Mouse (Mus musculus) E14TG2a.4 (cell line): Measurements from ENCODE around the gene Urm1.

ENCODE experiments used
- H3K27me3 ChIP-seq: 2 replicates; pipeline ENCODE4 v1.6.1; 2014; ENCODE audit warnings: low read length, control low read depth; ENCODE audit not compliant: insufficient read depth
- H3K36me3 ChIP-seq: 2 replicates; pipeline ENCODE4 v1.6.1; 2014; ENCODE audit warnings: low read length, control low read depth; ENCODE audit not compliant: insufficient read depth
- H3K4me1 ChIP-seq: replicated peaks from 2 replicates; pipeline ENCODE4 v1.6.1; 2014; ENCODE audit warnings: low read depth, low read length, control low read depth
- H3K4me3 ChIP-seq: replicated peaks from 2 replicates; pipeline ENCODE4 v1.5.1; 2014; ENCODE audit warnings: mild to moderate bottlenecking, low read length
- H3K9me3 ChIP-seq: 2 replicates; pipeline ENCODE4 v1.6.1; 2014; ENCODE audit warnings: low read length, control low read depth
- CTCF ChIP-seq: conservative IDR thresholded peaks from 2 replicates; pipeline ENCODE4 v1.5.1; 2014; ENCODE audit warnings: low read length
- NANOG ChIP-seq: IDR thresholded peaks from 2 replicates; pipeline ENCODE4 v1.6.1; 2014; ENCODE audit warnings: borderline replicate concordance, low read length, mixed read lengths
- POU5F1 ChIP-seq: IDR thresholded peaks from 2 replicates; pipeline ENCODE4 v1.6.1; 2014; ENCODE audit warnings: low read length, borderline replicate concordance

Urm1 gene

GRCm38 (mm10) chr2:29889991-29890833 is 70.3 kb downstream of the Urm1 start:
- Histone ChIP-seq H3K4me3 (peak overlapping the region; percentile 100), H3K4me1 (peaks cover 40% of the 10 kb centered on the region), H3K9me3 (no peaks in the 10 kb centered on the region), H3K36me3 (peaks cover 43% of the 10 kb centered on the region), H3K27me3 (0 out of 2 replicates have a peak, but pooled peaks cover 11% of the 10 kb centered on the region)
- TF ChIP-seq CTCF (no peak), NANOG (no peak), POU5F1 (no peak)

DNA sequence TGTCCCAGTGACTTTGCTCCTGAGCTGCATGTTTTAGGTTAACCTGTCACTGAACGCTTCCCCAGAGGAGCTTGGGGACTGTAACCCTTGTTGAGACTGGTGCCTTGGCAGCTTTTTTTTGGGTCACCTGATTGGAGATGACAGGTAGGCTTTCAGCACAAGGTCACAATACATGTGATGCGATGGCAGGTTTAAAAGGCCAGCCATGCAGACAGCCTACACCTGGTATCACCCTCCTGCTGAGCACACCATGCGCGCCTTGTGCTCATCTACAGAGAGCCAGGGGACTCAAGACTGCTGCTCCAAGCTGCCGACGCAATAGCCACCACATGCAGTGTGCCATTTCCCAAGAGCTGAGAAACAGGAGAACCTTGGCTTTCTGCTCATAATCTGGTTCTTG is 71.9 kb downstream of the Urm1 start:
- H3K9me3 ChIP-seq: no peaks in the 10 kb centered on the region
- peaks cover 40% of the 10 kb centered on the region for H3K4me1 ChIP-seq
- no peak for TF ChIP-seq POU5F1
- TF ChIP-seq NANOG: no peak
- no peak for TF ChIP-seq CTCF
- 0 out of 2 replicates have a peak, but pooled peaks cover 8% of the 10 kb centered on the region for H3K27me3 ChIP-seq
- peak overlapping the region; percentile 100 for H3K4me3 ChIP-seq
- H3K36me3 ChIP-seq: peaks cover 58% of the 10 kb centered on the region
